Mouse (Mus musculus) telencephalon, adult 2 months (tissue): ENCODE measurements around the gene Arsg.

Experiments
- DNase-seq: peaks from one replicate; pipeline ENCODE4 v3.0.0-alpha.2; 2011; ENCODE audit warnings: low read depth, low spot score

Gene Arsg

GRCm38 (mm10) chr11:109545265-109545664, 72.1 kb downstream of the Arsg start:
- no peak for DNase-seq

GRCm38 (mm10) chr11:109545700-109546143, 72.5 kb downstream of the Arsg start:
- no peak for DNase-seq

- no peak for DNase-seq
Observed at GRCm38 (mm10) chr11:109546305-109547001, 73.3 kb downstream of the Arsg start.

GRCm38 (mm10) chr11:109547652-109548051, 74.5 kb downstream of the Arsg start:
- no peak for DNase-seq

- DNase-seq, result no peak
Observed at GRCm38 (mm10) chr11:109549599-109550290, 76.6 kb downstream of the Arsg start.

- DNase-seq, result no peak
Observed at GRCm38 (mm10) chr11:109553921-109554320, 80.7 kb downstream of the Arsg start.

GRCm38 (mm10) chr11:109554443-109554842, 81.3 kb downstream of the Arsg start:
- DNase-seq, result no peak

- no peak for DNase-seq
Observed at GRCm38 (mm10) chr11:109556130-109556529, 83.0 kb downstream of the Arsg start.

GRCm38 (mm10) chr11:109557419-109557818, 84.2 kb downstream of the Arsg start:
- no peak for DNase-seq

- no peak for DNase-seq
Observed at GRCm38 (mm10) chr11:109559241-109559640, 86.1 kb downstream of the Arsg start.

- no peak for DNase-seq
Observed at GRCm38 (mm10) chr11:109560793-109561257, 87.7 kb downstream of the Arsg start.

GRCm38 (mm10) chr11:109561445-109561844, 88.3 kb downstream of the Arsg start:
- DNase-seq, result no peak

- DNase-seq, result no peak
Observed at GRCm38 (mm10) chr11:109563708-109564107, 90.5 kb downstream of the Arsg start.

- no peak for DNase-seq
Observed at GRCm38 (mm10) chr11:109564466-109565214, 91.5 kb downstream of the Arsg start.

- no peak for DNase-seq
Observed at GRCm38 (mm10) chr11:109569007-109569618, 95.9 kb downstream of the Arsg start.

- DNase-seq, result no peak
Observed at GRCm38 (mm10) chr11:109569809-109570208, 96.6 kb downstream of the Arsg start.

GRCm38 (mm10) chr11:109572051-109572450, 98.9 kb downstream of the Arsg start:
- no peak for DNase-seq

- no peak for DNase-seq
Observed at GRCm38 (mm10) chr11:109574604-109575003, 101.4 kb downstream of the Arsg start.

GRCm38 (mm10) chr11:109575832-109576231, 102.7 kb downstream of the Arsg start:
- DNase-seq, result no peak

- no peak for DNase-seq
Observed at GRCm38 (mm10) chr11:109578536-109578935, 105.4 kb downstream of the Arsg start.

- no peak for DNase-seq
Observed at GRCm38 (mm10) chr11:109579999-109580398, 106.8 kb downstream of the Arsg start.

- no peak for DNase-seq
Observed at GRCm38 (mm10) chr11:109583986-109584385, 110.8 kb downstream of the Arsg start.
